ENCODE assay signal across 15 mouse cellular contexts in the genomic region with DNA sequence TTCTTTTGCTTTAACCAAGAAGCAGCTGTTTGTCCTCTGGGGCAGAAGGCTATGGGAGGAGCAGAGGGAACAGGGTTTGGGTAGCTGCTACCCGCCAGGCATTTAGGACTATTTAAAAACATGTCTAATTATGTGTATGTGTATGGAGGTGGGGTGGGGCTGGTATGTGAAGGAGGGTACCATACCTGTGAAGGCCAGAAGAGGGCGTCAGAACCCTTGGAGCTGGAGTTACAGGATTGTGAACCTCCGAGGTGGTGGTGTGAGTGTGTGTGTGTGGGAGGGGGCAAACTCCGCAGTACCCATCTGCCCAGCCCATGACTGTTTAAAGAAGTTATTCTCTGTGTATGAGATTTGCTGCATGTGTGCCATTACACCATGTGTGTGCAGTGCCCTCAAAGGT. TPM values are rescaled to one million over a fixed set of nuclear protein-coding genes. Genes with fewer than 3 reads are reported as not detected.
A peak's percentile ranks its signal among the peaks of the same experiment; 100 is the strongest.
DNase-seq lines count a peak whose midpoint lies in the region; ATAC-seq and TF ChIP-seq lines count a peak whose summit lies in the region.
"Had no signal": no experiment of that assay in that cellular context is flagged by ENCODE, and none has a peak within 500 bp of the region (broad histone marks: within the 10 kb centered on the region; RNA-seq: fewer than 3 reads in every experiment).

No protein-coding gene starts in this region.

- H3K4me3 ChIP-seq in intestine, postnatal 0 days (ENCODE audit: low read depth, low read length): no peak overlapping the region
- no peak overlapping the region for H3K4me3 ChIP-seq in intestine, embryonic 16.5 days (ENCODE audit: low read length)
- H3K4me3 ChIP-seq in midbrain, postnatal 0 days (ENCODE audit: low read depth, low read length): no peak overlapping the region
- H3K4me3 ChIP-seq in midbrain, embryonic 10.5 days: no peak overlapping the region
- no peak overlapping the region for H3K4me3 ChIP-seq in embryonic facial prominence, embryonic 14.5 days (ENCODE audit: low read depth, low read length)
- H3K4me3 ChIP-seq: erythroblast, embryonic 14.5 days had no signal

- no peaks in the 10 kb centered on the region; the same call in 1 of the 2 replicates for H3K36me3 ChIP-seq in intestine, postnatal 0 days (ENCODE audit: control insufficient read depth, insufficient read depth)
- no peaks in the 10 kb centered on the region for H3K36me3 ChIP-seq in intestine, embryonic 16.5 days (ENCODE audit: control insufficient read depth, insufficient read depth, low read length)
- H3K36me3 ChIP-seq in midbrain, postnatal 0 days (ENCODE audit: insufficient read depth, low read length): no peaks in the 10 kb centered on the region
- no peaks in the 10 kb centered on the region for H3K36me3 ChIP-seq in midbrain, embryonic 10.5 days
- H3K36me3 ChIP-seq in embryonic facial prominence, embryonic 14.5 days (ENCODE audit: control insufficient read depth, insufficient read depth, low read length): no peaks in the 10 kb centered on the region
- H3K36me3 ChIP-seq: G1E had no signal

- no peak for ATAC-seq in intestine, postnatal 0 days
- no peak for ATAC-seq in intestine, embryonic 16.5 days
- no peak for ATAC-seq in midbrain, postnatal 0 days (ENCODE audit: low FRiP score)
- no peak; the same call in 1 of the 2 replicates for ATAC-seq in embryonic facial prominence, embryonic 14.5 days (ENCODE audit: low read depth)

- no peaks in the 10 kb centered on the region for H3K27me3 ChIP-seq in intestine, postnatal 0 days (replicated peaks; ENCODE audit: control insufficient read depth, insufficient read depth, low read length)
- no peaks in the 10 kb centered on the region for H3K27me3 ChIP-seq in intestine, embryonic 16.5 days (replicated peaks; ENCODE audit: control insufficient read depth, insufficient read depth, low read length)
- H3K27me3 ChIP-seq in midbrain, postnatal 0 days (ENCODE audit: insufficient read depth, low read length): no peaks in the 10 kb centered on the region
- H3K27me3 ChIP-seq in midbrain, embryonic 10.5 days (ENCODE audit: low read depth, poor library complexity, severe bottlenecking): no peaks in the 10 kb centered on the region
- H3K27me3 ChIP-seq in embryonic facial prominence, embryonic 14.5 days (replicated peaks; ENCODE audit: control insufficient read depth, insufficient read depth, low read length): no peaks in the 10 kb centered on the region

- H3K4me2 ChIP-seq in intestine, postnatal 0 days (replicated peaks; ENCODE audit: low read depth): no peak overlapping the region
- no peak overlapping the region for H3K4me2 ChIP-seq in intestine, embryonic 16.5 days (ENCODE audit: low read depth, low read length)
- no peak overlapping the region for H3K4me2 ChIP-seq in midbrain, postnatal 0 days (ENCODE audit: low read depth, low read length, poor library complexity, severe bottlenecking)
- no peak overlapping the region for H3K4me2 ChIP-seq in embryonic facial prominence, embryonic 14.5 days (ENCODE audit: low read depth, low read length)

- WGBS in intestine, postnatal 0 days: 71% methylated on average over 4 of the region's 4 CpGs
- WGBS in intestine, embryonic 16.5 days: 57% methylated on average over 4 of the region's 4 CpGs
- 57% methylated on average over 4 of the region's 4 CpGs for WGBS in midbrain, postnatal 0 days
- 52% methylated on average over 4 of the region's 4 CpGs for WGBS in midbrain, embryonic 10.5 days
- 38% methylated on average over 4 of the region's 4 CpGs for WGBS in embryonic facial prominence, embryonic 14.5 days

- no peak overlapping the region for H3K27ac ChIP-seq in intestine, postnatal 0 days (ENCODE audit: low read depth, low read length)
- H3K27ac ChIP-seq in intestine, embryonic 16.5 days (ENCODE audit: low read length): no peak overlapping the region
- H3K27ac ChIP-seq in midbrain, postnatal 0 days (ENCODE audit: low read depth, low read length): no peak overlapping the region
- no peak overlapping the region for H3K27ac ChIP-seq in midbrain, embryonic 10.5 days (replicated peaks)
- no peak overlapping the region for H3K27ac ChIP-seq in embryonic facial prominence, embryonic 14.5 days (replicated peaks; ENCODE audit: low read depth, low read length)

- no peak overlapping the region for H3K9ac ChIP-seq in intestine, postnatal 0 days (ENCODE audit: low read depth, low read length)
- H3K9ac ChIP-seq in intestine, embryonic 16.5 days (ENCODE audit: low read depth, low read length): no peak overlapping the region
- H3K9ac ChIP-seq in midbrain, postnatal 0 days (replicated peaks; ENCODE audit: low read length, poor library complexity, severe bottlenecking): no peak overlapping the region
- no peak overlapping the region for H3K9ac ChIP-seq in embryonic facial prominence, embryonic 14.5 days (ENCODE audit: low read depth, low read length)

- no peaks in the 10 kb centered on the region for H3K9me3 ChIP-seq in intestine, postnatal 0 days (ENCODE audit: control insufficient read depth)
- no peaks in the 10 kb centered on the region for H3K9me3 ChIP-seq in intestine, embryonic 16.5 days (ENCODE audit: control insufficient read depth, low read length)
- no peaks in the 10 kb centered on the region for H3K9me3 ChIP-seq in midbrain, postnatal 0 days (ENCODE audit: low read length)
- no peaks in the 10 kb centered on the region for H3K9me3 ChIP-seq in midbrain, embryonic 10.5 days (replicated peaks)
- H3K9me3 ChIP-seq in embryonic facial prominence, embryonic 14.5 days (ENCODE audit: control insufficient read depth, low read length): no peaks in the 10 kb centered on the region
- H3K9me3 ChIP-seq: G1E had no signal

- no peak for DNase-seq in midbrain, postnatal 0 days (ENCODE audit: low spot score)
- DNase-seq in midbrain, embryonic 10.5 days (ENCODE audit: low spot score): no peak
- DNase-seq in embryonic facial prominence, embryonic 14.5 days (ENCODE audit: low spot score): peak; percentile 32
- no peak for DNase-seq in cerebellum, adult 9-10 months
- no peak for DNase-seq in thymus, postnatal 25 days
- DNase-seq in ovary, postnatal 36 days (ENCODE audit: low spot score): no peak
- DNase-seq: adrenal gland, adult 2 months; heart, adult 11 months; heart, postnatal 4 days; kidney, adult 8-10 months; lung, postnatal 4 days had no signal

- TF ChIP-seq CTCF in intestine, postnatal 0 days (IDR thresholded peaks at IDR 0.05; ENCODE audit: low read depth): peak; percentile 64
- TF ChIP-seq CTCF in midbrain, postnatal 0 days (IDR thresholded peaks at IDR 0.05): peak; percentile 36; the same call in 1 of the 2 replicates

- H3K4me1 ChIP-seq in intestine, postnatal 0 days (replicated peaks; ENCODE audit: control insufficient read depth, insufficient read depth, low read length): no peaks in the 10 kb centered on the region; the same call in 1 of the 2 replicates
- peaks cover 17% of the 10 kb centered on the region for H3K4me1 ChIP-seq in intestine, embryonic 16.5 days (ENCODE audit: control insufficient read depth, insufficient read depth, low read length)
- no peaks in the 10 kb centered on the region for H3K4me1 ChIP-seq in midbrain, postnatal 0 days (ENCODE audit: insufficient read depth, low read length)
- peaks cover 22% of the 10 kb centered on the region for H3K4me1 ChIP-seq in midbrain, embryonic 10.5 days
- peaks cover 3% of the 10 kb centered on the region; the same call in 1 of the 2 replicates for H3K4me1 ChIP-seq in embryonic facial prominence, embryonic 14.5 days (ENCODE audit: control insufficient read depth, insufficient read depth, low read length)

RNA-seq across cellular contexts. Expression of a gene that starts 25.3 kb away (rescaled TPM):
- polyA plus RNA-seq in intestine, postnatal 0 days (2015; fragmentation: Nextera tagmentation; extraction: Ambion mirVana): 74.5 and 81.5 TPM in 2 replicates
- 183 and 191 TPM in 2 replicates for polyA plus RNA-seq in intestine, embryonic 16.5 days (2015; fragmentation: Nextera tagmentation; extraction: Ambion mirVana)
- 105 and 108 TPM in 2 replicates for total RNA-seq in midbrain, postnatal 0 days (2014; rRNA removed)
- polyA plus RNA-seq in midbrain, postnatal 0 days (2015; fragmentation: Nextera tagmentation; extraction: Ambion mirVana): 95.3 and 100 TPM in 2 replicates
- 186 and 195 TPM in 2 replicates for polyA plus RNA-seq in midbrain, embryonic 10.5 days (2016; fragmentation: Nextera tagmentation; extraction: Ambion mirVana)
- polyA plus RNA-seq in embryonic facial prominence, embryonic 14.5 days (2014; fragmentation: Nextera tagmentation; extraction: Ambion mirVana): 115 and 138 TPM in 2 replicates
